Mouse (Mus musculus) midbrain, postnatal 0 days (tissue): ENCODE results near the gene Bud31. TPM values are rescaled to one million over a fixed set of nuclear protein-coding genes. Genes with fewer than 3 reads are reported as not detected.

Experiments used
- ATAC-seq: fragments of 200-750 bp; cut with Nextera tagmentation; 2 replicates; pipeline ENCODE4 v1.8.0; 2017; ENCODE audit warnings: moderate number of reproducible peaks, mild to moderate bottlenecking, moderate TSS enrichment, moderate library complexity; ENCODE audit not compliant: low FRiP score
- DNase-seq: peaks from one replicate; pipeline ENCODE4 v3.0.0-alpha.2; 2015; ENCODE audit warnings: low spot score
- H3K27ac ChIP-seq: fragments of 300-500 bp; sonication (generic); 2 replicates; pipeline ENCODE4 v1.5.1; 2014; ENCODE audit warnings: low read depth, mild to moderate bottlenecking, low read length, mixed read lengths
- H3K27me3 ChIP-seq: fragments of 300-500 bp; sonication (generic); 2 replicates; pipeline ENCODE4 v1.6.1; 2014; ENCODE audit warnings: low read length, control low read depth, mixed read lengths; ENCODE audit not compliant: insufficient read depth
- H3K36me3 ChIP-seq: fragments of 300-500 bp; sonication (generic); 2 replicates; pipeline ENCODE4 v1.6.1; 2014; ENCODE audit warnings: low read length, control low read depth, mixed read lengths; ENCODE audit not compliant: insufficient read depth
- H3K4me1 ChIP-seq: fragments of 300-500 bp; sonication (generic); 2 replicates; pipeline ENCODE4 v1.6.1; 2014; ENCODE audit warnings: mild to moderate bottlenecking, control low read depth, antibody characterized with exemption, low read length, mixed read lengths; ENCODE audit not compliant: insufficient read depth
- H3K4me2 ChIP-seq: fragments of 300-500 bp; sonication (generic); 2 replicates; pipeline ENCODE4 v1.6.1; 2014; ENCODE audit warnings: low read depth, mild to moderate bottlenecking, low read length, mixed read lengths; ENCODE audit not compliant: poor library complexity, severe bottlenecking
- H3K4me3 ChIP-seq: fragments of 300-500 bp; sonication (generic); 2 replicates; pipeline ENCODE4 v1.5.1; 2014; ENCODE audit warnings: low read depth, mild to moderate bottlenecking, low read length, moderate library complexity
- H3K9ac ChIP-seq: fragments of 300-500 bp; sonication (generic); replicated peaks from 2 replicates; pipeline ENCODE4 v1.6.1; 2014; ENCODE audit warnings: mild to moderate bottlenecking, low read length, moderate library complexity, mixed read lengths; ENCODE audit not compliant: poor library complexity, severe bottlenecking
- H3K9me3 ChIP-seq: fragments of 300-500 bp; sonication (generic); 2 replicates; pipeline ENCODE4 v1.6.1; 2016; ENCODE audit warnings: low read length, control low read depth
- CTCF ChIP-seq: IDR thresholded peaks from 2 replicates; pipeline ENCODE4 v1.5.1; 2016; ENCODE audit warnings: antibody characterized with exemption, mild to moderate bottlenecking
- WGBS: fragments of 180-500 bp; shearing (Covaris S2); extraction: QIAGEN DNeasy Blood & Tissue Kit; methylation state at CpG from one replicate; pipeline ENCODE4 v1.1.7; 2014; 5-methylcytosine and 5-hydroxymethylcytosine counted together
- polyA plus RNA-seq: library from polyadenylated mRNA; unstranded; fragments of >200 nt; fragmentation: Nextera tagmentation; extraction: Ambion mirVana; gene quantifications from 2 replicates; pipeline ENCODE4 v1.2.1, GENCODE M21; 2015
- total RNA-seq: library from RNA; depleted of rRNA; stranded (reverse); fragments of >200 nt; gene quantifications from 2 replicates; pipeline ENCODE4 v1.2.3, GENCODE M21; 2014; rRNA removed

Bud31 gene
- total and polyA plus RNA-seq, 2 experiments from 2014 or later = 80.7 to 151 TPM

DNA sequence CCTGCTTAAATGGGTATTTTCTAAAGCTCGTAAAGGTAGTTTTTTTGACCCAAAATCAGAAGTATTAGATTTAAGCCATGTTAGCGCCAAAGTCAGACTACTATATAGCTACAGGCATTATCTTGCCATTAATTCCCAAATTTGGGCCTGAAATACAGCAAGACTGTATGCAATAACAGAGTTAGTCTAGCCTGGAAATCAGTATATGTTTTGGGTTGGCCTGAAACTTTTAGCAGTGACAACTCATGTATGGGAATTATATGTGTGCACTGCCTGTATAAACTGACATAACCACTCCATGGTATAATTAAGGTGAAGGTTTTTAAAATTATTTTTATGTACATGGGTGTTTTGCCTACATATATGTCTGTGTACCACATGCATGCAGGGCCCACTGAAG lies 51.8 kb downstream of the Bud31 start, which contains the start of gene Atp5j2:
Gene Atp5j2 (minus strand): TSS at position 101 of the 400 bp plus-strand sequence.
- Histone ChIP-seq H3K9me3 (no peaks in the 10 kb centered on the region), H3K4me2 (peak within 1 kb of the TSS; percentile 69), H3K4me3 (peak within 1 kb of the TSS; percentile 77), H3K9ac (peak within 1 kb of the TSS; percentile 92), H3K36me3 (peaks cover 35% of the 10 kb centered on the region), H3K27me3 (no peaks in the 10 kb centered on the region), H3K4me1 (peaks cover 9% of the 10 kb centered on the region; the same call in 1 of the 2 replicates), H3K27ac (peak within 1 kb of the TSS; percentile 90)
- no peak for DNase-seq
- no peak for TF ChIP-seq CTCF
- ATAC-seq = no peak
- WGBS = 81% methylated on average over 2 of the region's 2 CpGs

Other genes starting within 250 kb of the Bud31 start
- 63.0 and 71.1 TPM in 2 replicates for gene Smurf1, start 174.5 kb upstream of the Bud31 start, total RNA-seq
- 24.6 and 28.0 TPM in 2 replicates for gene Smurf1, start 174.5 kb upstream of the Bud31 start, polyA plus RNA-seq
- gene Gm4871, start 107.6 kb upstream of the Bud31 start, total RNA-seq = not detected in 2 replicates
- gene Gm4871, start 107.6 kb upstream of the Bud31 start, polyA plus RNA-seq = not detected in 2 replicates
- not detected in 2 replicates for gene 1700018F24Rik, start 97.4 kb upstream of the Bud31 start, total RNA-seq
- gene 1700018F24Rik, start 97.4 kb upstream of the Bud31 start, polyA plus RNA-seq = not detected in 2 replicates
- 148 and 151 TPM in 2 replicates for gene Arpc1a, start 56.5 kb upstream of the Bud31 start, total RNA-seq
- 238 and 244 TPM in 2 replicates for gene Arpc1a, start 56.5 kb upstream of the Bud31 start, polyA plus RNA-seq
- not detected in 2 replicates for gene Kpna7, start 56.3 kb upstream of the Bud31 start, total RNA-seq
- gene Kpna7, start 56.3 kb upstream of the Bud31 start, polyA plus RNA-seq = not detected in 2 replicates
- gene Arpc1b, start 26.1 kb upstream of the Bud31 start, total RNA-seq = 32.4 TPM in 2 replicates
- 53.7 and 56.0 TPM in 2 replicates for gene Arpc1b, start 26.1 kb upstream of the Bud31 start, polyA plus RNA-seq
- gene Pdap1, start 124 bp upstream of the Bud31 start, total RNA-seq = 47.7 TPM in 2 replicates
- gene Pdap1, start 124 bp upstream of the Bud31 start, polyA plus RNA-seq = 120 and 141 TPM in 2 replicates
- 27.9 and 28.5 TPM in 2 replicates for gene Ptcd1, start 26.7 kb downstream of the Bud31 start, total RNA-seq
- gene Ptcd1, start 26.7 kb downstream of the Bud31 start, polyA plus RNA-seq = 20.3 and 20.6 TPM in 2 replicates
- gene Cpsf4, start 26.9 kb downstream of the Bud31 start, total RNA-seq = 44.4 and 47.3 TPM in 2 replicates
- gene Cpsf4, start 26.9 kb downstream of the Bud31 start, polyA plus RNA-seq = 40.1 and 40.7 TPM in 2 replicates
- gene Atp5j2, start 51.7 kb downstream of the Bud31 start, total RNA-seq = 123 and 139 TPM in 2 replicates
- gene Atp5j2, start 51.7 kb downstream of the Bud31 start, polyA plus RNA-seq = 634 and 667 TPM in 2 replicates
- gene Zkscan14, start 61.5 kb downstream of the Bud31 start, total RNA-seq = 6.6 and 11.1 TPM in 2 replicates
- 9.9 and 11.1 TPM in 2 replicates for gene Zkscan14, start 61.5 kb downstream of the Bud31 start, polyA plus RNA-seq
- 17.7 and 19.4 TPM in 2 replicates for gene Zkscan5, start 64.2 kb downstream of the Bud31 start, total RNA-seq
- 12.8 and 13.3 TPM in 2 replicates for gene Zkscan5, start 64.2 kb downstream of the Bud31 start, polyA plus RNA-seq
- gene Zfp655, start 91.4 kb downstream of the Bud31 start, total RNA-seq = 24.0 and 36.9 TPM in 2 replicates
- 23.1 and 25.6 TPM in 2 replicates for gene Zfp655, start 91.4 kb downstream of the Bud31 start, polyA plus RNA-seq
- gene Zscan25, start 140.1 kb downstream of the Bud31 start, total RNA-seq = 18.5 and 24.6 TPM in 2 replicates
- gene Zscan25, start 140.1 kb downstream of the Bud31 start, polyA plus RNA-seq = 0.83 and 0.93 TPM in 2 replicates
- not detected in 2 replicates for gene Cyp3a57, start 204.9 kb downstream of the Bud31 start, total RNA-seq
- gene Cyp3a57, start 204.9 kb downstream of the Bud31 start, polyA plus RNA-seq = not detected in 2 replicates